Mouse (Mus musculus): Measurements from ENCODE around the gene Dgat2l6. TPM values are rescaled to one million over a fixed set of nuclear protein-coding genes. Genes with fewer than 3 reads are reported as not detected.

Gene Dgat2l6
- not detected in 2 replicates for polyA plus RNA-seq (2015; fragmentation: Nextera tagmentation; extraction: Ambion mirVana)

GRCm38 (mm10) chrX:100524471-100524870 lies at the start of gene Dgat2l6:
Gene Dgat2l6, plus strand, starts transcription at chrX:100524838.
- H3K4me1 ChIP-seq (replicated peaks; ENCODE audit: control insufficient read depth, insufficient read depth, low read length), result no peaks in the 10 kb centered on the region
- no peak within 1 kb of the TSS for H3K4me2 ChIP-seq (replicated peaks; ENCODE audit: low read depth)
- H3K9ac ChIP-seq (ENCODE audit: low read depth, low read length), result no peak within 1 kb of the TSS
- no peaks in the 10 kb centered on the region for H3K27me3 ChIP-seq (replicated peaks; ENCODE audit: control insufficient read depth, insufficient read depth, low read length)
- H3K27ac ChIP-seq (ENCODE audit: low read depth, low read length), result no peak within 1 kb of the TSS
- ATAC-seq, result no peak
- H3K9me3 ChIP-seq (ENCODE audit: control insufficient read depth), result no peaks in the 10 kb centered on the region
- 75% methylated on average over 4 of the region's 4 CpGs for WGBS
- H3K4me3 ChIP-seq (ENCODE audit: low read depth, low read length), result no peak within 1 kb of the TSS
- H3K36me3 ChIP-seq (ENCODE audit: control insufficient read depth, insufficient read depth), result no peaks in the 10 kb centered on the region
- TF ChIP-seq CTCF (IDR thresholded peaks at IDR 0.05; ENCODE audit: low read depth), result no peak

- ATAC-seq, result no peak
- Histone ChIP-seq H3K4me3 (ENCODE audit: low read depth, low read length) (no peak overlapping the region), H3K27ac (ENCODE audit: low read depth, low read length) (no peak overlapping the region), H3K9ac (ENCODE audit: low read depth, low read length) (no peak overlapping the region), H3K36me3 (ENCODE audit: control insufficient read depth, insufficient read depth) (no peaks in the 10 kb centered on the region), H3K27me3 (replicated peaks; ENCODE audit: control insufficient read depth, insufficient read depth, low read length) (no peaks in the 10 kb centered on the region), H3K4me2 (replicated peaks; ENCODE audit: low read depth) (no peak overlapping the region), H3K4me1 (replicated peaks; ENCODE audit: control insufficient read depth, insufficient read depth, low read length) (no peaks in the 10 kb centered on the region), H3K9me3 (ENCODE audit: control insufficient read depth) (no peaks in the 10 kb centered on the region)
- no peak for TF ChIP-seq CTCF (IDR thresholded peaks at IDR 0.05; ENCODE audit: low read depth)
- 71% methylated on average over 4 of the region's 4 CpGs for WGBS
Measured at GRCm38 (mm10) chrX:100475569-100476223, 48.9 kb upstream of the Dgat2l6 start.

GRCm38 (mm10) chrX:100480317-100480716 lies 44.3 kb upstream of the Dgat2l6 start:
- Histone ChIP-seq H3K36me3 (ENCODE audit: control insufficient read depth, insufficient read depth) (no peaks in the 10 kb centered on the region), H3K4me3 (ENCODE audit: low read depth, low read length) (no peak overlapping the region), H3K4me1 (replicated peaks; ENCODE audit: control insufficient read depth, insufficient read depth, low read length) (no peaks in the 10 kb centered on the region), H3K27me3 (replicated peaks; ENCODE audit: control insufficient read depth, insufficient read depth, low read length) (no peaks in the 10 kb centered on the region), H3K9ac (ENCODE audit: low read depth, low read length) (no peak overlapping the region), H3K9me3 (ENCODE audit: control insufficient read depth) (no peaks in the 10 kb centered on the region), H3K4me2 (replicated peaks; ENCODE audit: low read depth) (no peak overlapping the region), H3K27ac (ENCODE audit: low read depth, low read length) (no peak overlapping the region)
- ATAC-seq, result no peak; the same call in 1 of the 2 replicates
- peak; percentile 80 for TF ChIP-seq CTCF (IDR thresholded peaks at IDR 0.05; ENCODE audit: low read depth)
- 34% methylated on average over 3 of the region's 3 CpGs for WGBS

- no peak for TF ChIP-seq CTCF (IDR thresholded peaks at IDR 0.05; ENCODE audit: low read depth)
- 17% methylated on average over 22 of the region's 22 CpGs for WGBS
- Histone ChIP-seq H3K36me3 (ENCODE audit: control insufficient read depth, insufficient read depth) (no peaks in the 10 kb centered on the region), H3K9ac (ENCODE audit: low read depth, low read length) (no peak overlapping the region), H3K4me2 (replicated peaks; ENCODE audit: low read depth) (peak overlapping the region; percentile 67), H3K4me3 (ENCODE audit: low read depth, low read length) (peak overlapping the region; percentile 67), H3K4me1 (replicated peaks; ENCODE audit: control insufficient read depth, insufficient read depth, low read length) (no peaks in the 10 kb centered on the region), H3K27me3 (replicated peaks; ENCODE audit: control insufficient read depth, insufficient read depth, low read length) (no peaks in the 10 kb centered on the region), H3K9me3 (ENCODE audit: control insufficient read depth) (no peaks in the 10 kb centered on the region), H3K27ac (ENCODE audit: low read depth, low read length) (no peak overlapping the region)
- peak; percentile 5; the same call in 1 of the 2 replicates for ATAC-seq
Measured at GRCm38 (mm10) chrX:100493500-100494067, 31.1 kb upstream of the Dgat2l6 start.

- peak; percentile 41; the same call in 1 of the 2 replicates for TF ChIP-seq CTCF (IDR thresholded peaks at IDR 0.05; ENCODE audit: low read depth)
- H3K4me2 ChIP-seq (replicated peaks; ENCODE audit: low read depth), result peak within 1 kb of the TSS; percentile 67
- no peaks in the 10 kb centered on the region for H3K27me3 ChIP-seq (replicated peaks; ENCODE audit: control insufficient read depth, insufficient read depth, low read length)
- H3K9me3 ChIP-seq (ENCODE audit: control insufficient read depth), result no peaks in the 10 kb centered on the region
- H3K9ac ChIP-seq (ENCODE audit: low read depth, low read length), result peak within 1 kb of the TSS; percentile 60; the same call in 1 of the 2 replicates
- no peaks in the 10 kb centered on the region for H3K36me3 ChIP-seq (ENCODE audit: control insufficient read depth, insufficient read depth)
- peak within 1 kb of the TSS; percentile 67 for H3K4me3 ChIP-seq (ENCODE audit: low read depth, low read length)
- no peaks in the 10 kb centered on the region for H3K4me1 ChIP-seq (replicated peaks; ENCODE audit: control insufficient read depth, insufficient read depth, low read length)
- peak; percentile 95 for ATAC-seq
- WGBS, result 18% methylated on average over 32 of the region's 32 CpGs
- H3K27ac ChIP-seq (ENCODE audit: low read depth, low read length), result peak within 1 kb of the TSS; percentile 74
Measured at GRCm38 (mm10) chrX:100494068-100494978, 30.3 kb upstream of the Dgat2l6 start, which contains the start of gene Igbp1. Gene Igbp1, plus strand, starts transcription at chrX:100494291.
